Mouse (Mus musculus): Measurements from ENCODE around the gene Mprip.
"Not testable (repeated sequence)": the region's sequence is repeated elsewhere in the genome, so short reads cannot be mapped to it uniquely, and the experiment has no call there.

Gene Mprip

DNA sequence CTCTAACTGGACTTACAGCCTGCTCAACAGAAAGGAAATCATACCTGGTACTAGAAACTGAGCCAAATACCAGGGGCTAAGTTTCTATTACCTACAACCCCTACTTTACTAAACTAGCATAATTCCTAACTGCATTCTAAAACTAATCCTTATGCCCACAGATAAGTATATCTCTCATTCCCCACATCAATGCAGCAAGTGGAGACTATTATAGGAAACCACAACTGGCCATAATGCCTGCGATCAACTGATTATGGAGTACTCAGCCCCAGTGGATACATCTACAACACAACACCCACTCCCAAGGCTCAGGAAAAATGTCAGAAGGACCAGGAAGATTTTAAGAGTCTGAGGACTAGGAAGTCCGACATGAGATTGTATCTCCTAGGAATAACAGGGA is 7.6 kb upstream of the Mprip start:
- DNase-seq (ENCODE audit: low spot score in 2 of 2): no peak

DNA sequence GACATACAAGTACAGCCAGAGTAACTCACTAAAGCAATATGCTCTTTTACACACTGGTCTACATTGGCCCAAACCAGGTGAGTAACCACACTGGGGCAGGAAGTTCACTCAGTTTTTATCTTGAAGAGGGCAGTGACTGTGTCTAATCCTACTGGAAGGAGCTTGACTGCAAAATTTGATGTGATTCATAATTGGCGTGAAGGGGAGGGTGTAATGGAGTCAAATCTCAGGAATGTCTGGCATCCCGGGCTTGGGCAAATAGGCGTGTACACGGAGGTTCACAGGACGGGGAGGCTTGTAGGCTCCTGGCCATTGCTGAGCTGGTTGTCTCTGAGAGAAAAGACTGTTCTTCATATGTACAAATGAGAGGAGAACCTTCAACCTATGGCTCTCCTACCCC is 5.8 kb upstream of the Mprip start:
- no peak for DNase-seq (ENCODE audit: low spot score in 2 of 2)

DNA sequence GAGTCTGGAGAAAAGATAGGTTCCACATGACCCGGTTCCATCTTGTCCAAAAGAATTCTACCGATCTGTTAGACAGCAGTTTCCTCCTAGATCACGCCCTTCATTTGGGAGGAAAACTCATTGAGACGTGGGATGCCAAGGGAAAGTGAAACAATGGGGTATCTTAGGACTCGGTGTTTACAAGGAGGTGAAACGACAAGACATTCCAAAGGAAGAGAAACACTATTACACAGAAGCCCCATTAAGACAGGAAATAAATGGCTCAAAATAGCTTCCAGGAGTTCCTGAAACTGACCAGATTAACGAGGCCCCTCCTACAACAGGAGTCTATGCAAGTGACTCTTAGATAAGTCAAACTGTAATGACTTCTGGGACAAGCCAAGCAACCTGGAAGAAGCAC is 5.1 kb upstream of the Mprip start:
- no peak for DNase-seq (ENCODE audit: low spot score in 2 of 2)

- no peak for DNase-seq (ENCODE audit: low spot score in 2 of 2)
These were observed 620 bp downstream of the Mprip start for GRCm38 (mm10) chr11:59661601-59662248.

DNA sequence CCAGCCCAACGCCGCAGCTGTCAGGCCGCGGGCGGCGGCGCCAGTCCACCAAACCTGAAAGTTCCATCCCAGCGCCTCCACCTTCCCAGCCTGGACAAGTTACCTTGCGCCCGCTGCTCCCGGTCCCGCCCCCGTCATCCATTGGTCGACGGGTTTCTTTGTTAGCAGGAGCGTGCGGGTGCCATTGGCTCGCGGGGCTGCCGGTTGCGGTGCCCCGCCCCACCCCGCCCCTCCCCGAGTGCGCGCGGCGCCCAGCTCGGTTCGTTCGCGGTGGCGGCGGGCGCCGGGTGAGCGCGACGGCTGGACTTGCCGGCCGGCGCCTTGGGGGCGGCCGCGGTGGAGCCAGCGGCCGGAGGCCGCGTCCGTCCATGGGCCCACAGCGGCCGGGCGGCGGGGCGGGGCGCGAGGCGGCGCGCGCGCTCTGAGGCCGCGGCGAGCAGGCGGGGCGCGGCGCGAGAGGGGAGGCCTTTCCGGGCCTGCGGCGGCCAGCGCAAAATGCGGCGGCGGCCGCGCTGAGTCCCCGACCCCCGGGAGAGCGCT is 1.2 kb downstream of the Mprip start:
- DNase-seq (ENCODE audit: low spot score in 2 of 2): peak; percentile 83 to 86

DNA sequence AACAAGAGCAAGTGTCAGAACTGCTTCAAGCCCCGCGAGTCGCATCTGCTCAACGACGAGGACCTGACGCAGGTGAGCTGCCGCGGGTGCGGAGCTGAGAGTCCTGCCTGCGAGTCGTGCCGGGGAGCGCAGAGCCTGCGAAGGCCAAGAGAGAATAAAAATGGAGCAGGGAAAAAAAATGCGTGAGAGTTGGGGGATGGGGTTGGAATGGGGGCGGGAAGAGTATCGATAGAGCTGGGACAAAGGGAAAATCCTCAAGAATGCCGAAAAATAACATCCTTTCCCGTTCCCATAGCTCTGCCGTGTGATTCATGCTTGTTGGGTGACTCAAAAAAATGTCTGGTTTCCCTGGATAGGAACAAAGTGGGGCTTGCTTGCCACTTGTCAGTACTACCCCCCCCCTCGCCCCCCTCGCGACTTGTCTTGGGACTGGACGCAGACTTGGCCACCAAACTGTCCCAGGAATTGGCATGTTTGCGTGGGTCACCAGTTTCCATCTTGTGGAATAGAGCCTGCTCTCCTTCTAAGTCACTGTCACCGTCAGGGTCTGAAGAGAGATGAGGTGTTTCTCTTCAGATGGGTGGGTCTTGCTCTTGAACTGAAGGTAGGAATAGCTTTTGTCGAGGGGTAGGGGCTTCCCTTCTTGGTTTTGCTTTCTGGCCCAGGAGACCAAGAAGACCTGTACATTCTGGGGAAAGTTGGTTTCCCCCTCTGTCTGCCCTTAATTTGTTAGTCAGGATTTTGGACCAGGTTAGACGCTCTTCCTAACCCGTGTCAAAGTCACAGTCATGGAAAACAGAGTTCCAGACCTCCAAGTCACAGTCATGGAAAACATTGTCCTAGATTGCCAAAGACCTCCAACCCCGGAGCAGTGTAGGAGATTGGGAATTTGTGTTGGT is 2.0 kb downstream of the Mprip start:
- peak in 1 of 2 experiments; percentile 25 for DNase-seq (ENCODE audit: low spot score in 2 of 2)

DNA sequence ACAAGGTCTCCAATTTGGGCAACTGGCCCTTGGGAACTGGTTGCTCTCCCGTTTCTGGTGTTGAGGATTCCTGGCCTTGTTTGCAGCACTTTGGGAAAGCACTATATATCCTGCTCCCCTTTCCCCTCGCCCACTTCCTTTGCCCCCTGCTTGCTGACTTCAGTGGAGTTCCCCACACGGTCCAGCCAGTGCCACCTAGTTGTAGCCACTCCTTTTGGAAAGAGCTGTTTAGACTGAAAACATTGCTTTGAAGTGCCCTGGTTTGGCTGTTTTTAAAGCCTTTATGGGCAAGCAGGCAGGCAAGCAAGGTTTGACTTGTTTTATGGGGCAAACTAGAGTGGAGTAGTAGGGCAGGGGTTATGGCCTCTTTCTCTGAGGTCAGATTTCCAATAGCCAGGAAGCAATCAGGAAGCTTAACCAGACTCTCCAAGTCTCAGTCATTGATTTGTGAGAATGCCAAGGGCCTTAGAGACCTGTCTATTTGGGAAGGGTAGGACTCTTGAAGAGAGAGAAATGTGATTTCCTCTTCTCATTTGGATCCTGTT is 2.7 kb downstream of the Mprip start:
- DNase-seq (ENCODE audit: low spot score in 2 of 2): no peak

DNA sequence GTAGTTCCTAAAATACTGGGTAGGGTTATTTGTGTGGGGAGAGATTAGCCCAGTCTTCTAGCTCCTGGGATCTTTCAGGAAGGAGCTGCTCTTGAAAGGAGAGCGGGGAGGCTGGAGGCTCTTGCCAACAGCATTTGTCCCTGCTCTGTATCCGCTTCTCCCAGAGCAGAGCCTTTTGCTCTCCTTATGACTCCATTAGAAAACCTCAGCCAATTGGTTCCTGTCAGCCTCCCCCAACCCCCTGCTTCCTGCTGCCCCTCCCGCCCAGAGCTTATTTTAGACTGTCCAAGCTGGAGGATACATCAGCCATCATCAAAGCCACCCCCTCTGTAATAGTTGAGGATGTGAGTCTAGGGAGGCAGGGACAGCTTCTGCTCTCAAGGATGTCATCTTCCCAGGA is 3.7 kb downstream of the Mprip start:
- no peak for DNase-seq (ENCODE audit: low spot score in 2 of 2)

- no peak for DNase-seq (ENCODE audit: low spot score in 2 of 2)
These were observed 10.1 kb downstream of the Mprip start for GRCm38 (mm10) chr11:59671049-59671693.

GRCm38 (mm10) chr11:59674013-59674412 is 12.9 kb downstream of the Mprip start:
- no peak for DNase-seq (ENCODE audit: low spot score in 2 of 2)

GRCm38 (mm10) chr11:59674746-59675145 is 13.6 kb downstream of the Mprip start:
- not testable (repeated sequence) for DNase-seq (ENCODE audit: low spot score in 2 of 2)

DNA sequence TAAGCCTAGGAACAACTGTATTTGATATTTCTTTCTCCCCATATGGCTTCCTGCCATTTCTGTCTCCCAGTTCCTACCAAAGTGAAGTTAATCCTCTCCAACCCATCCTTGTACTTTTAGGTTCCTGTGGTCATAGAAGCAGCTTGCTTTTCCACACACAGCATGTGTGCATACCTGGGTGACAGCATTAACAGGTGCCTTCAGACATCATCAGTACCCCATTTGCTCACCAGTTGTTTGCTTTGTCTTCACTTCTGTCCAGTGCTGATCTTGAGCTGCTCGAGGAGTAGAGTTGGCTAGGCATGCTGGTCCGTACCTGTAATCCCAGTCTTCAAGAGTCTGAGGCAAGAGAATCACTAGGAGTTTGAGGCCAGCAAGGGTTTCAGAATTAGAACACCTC is 16.7 kb downstream of the Mprip start:
- no peak for DNase-seq (ENCODE audit: low spot score in 2 of 2)

DNA sequence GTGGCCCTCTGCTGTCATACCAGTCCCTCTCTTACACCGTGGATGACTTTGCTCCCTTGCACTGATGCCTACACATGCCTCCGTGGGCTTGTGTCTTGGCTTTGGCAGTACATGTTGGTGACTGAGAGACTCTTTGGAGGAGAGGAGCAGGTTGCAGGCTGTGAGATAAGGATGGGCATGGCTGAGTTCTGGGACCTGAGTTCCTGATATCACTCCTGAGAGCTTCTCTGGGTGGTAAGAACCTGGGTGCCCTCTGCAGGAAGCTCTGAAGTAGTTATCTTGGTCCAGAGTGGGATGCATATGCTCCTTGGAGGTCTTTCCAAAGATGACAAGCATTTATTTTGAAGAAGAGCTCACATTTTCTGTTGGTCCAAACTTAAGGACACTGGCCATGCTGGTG is 17.6 kb downstream of the Mprip start:
- no peak for DNase-seq (ENCODE audit: low spot score in 2 of 2)

DNA sequence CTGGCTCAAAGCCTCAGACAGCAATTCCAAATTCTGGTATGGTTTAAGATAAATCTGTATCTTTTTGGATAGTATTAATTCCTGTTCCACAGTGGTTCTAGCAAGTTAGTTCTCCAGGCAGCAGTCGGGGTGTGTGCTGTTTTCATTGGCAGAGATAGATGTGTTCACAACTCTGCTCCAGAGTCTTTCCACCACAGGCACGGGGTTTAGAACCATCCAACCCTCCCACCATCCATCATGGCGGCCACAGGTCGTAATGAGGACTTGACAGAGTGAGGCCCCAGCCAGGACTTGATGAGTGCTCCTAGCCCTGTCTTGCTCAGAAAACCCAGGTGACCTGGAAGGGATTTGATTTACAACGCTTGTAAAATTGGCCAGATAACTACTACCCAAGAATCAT is 19.0 kb downstream of the Mprip start:
- no peak for DNase-seq (ENCODE audit: low spot score in 2 of 2)

- DNase-seq (ENCODE audit: low spot score in 2 of 2): no peak
These were observed 23.9 kb downstream of the Mprip start for GRCm38 (mm10) chr11:59684956-59685355.

GRCm38 (mm10) chr11:59694533-59694932 is 33.4 kb downstream of the Mprip start:
- DNase-seq (ENCODE audit: low spot score in 2 of 2): no peak

DNA sequence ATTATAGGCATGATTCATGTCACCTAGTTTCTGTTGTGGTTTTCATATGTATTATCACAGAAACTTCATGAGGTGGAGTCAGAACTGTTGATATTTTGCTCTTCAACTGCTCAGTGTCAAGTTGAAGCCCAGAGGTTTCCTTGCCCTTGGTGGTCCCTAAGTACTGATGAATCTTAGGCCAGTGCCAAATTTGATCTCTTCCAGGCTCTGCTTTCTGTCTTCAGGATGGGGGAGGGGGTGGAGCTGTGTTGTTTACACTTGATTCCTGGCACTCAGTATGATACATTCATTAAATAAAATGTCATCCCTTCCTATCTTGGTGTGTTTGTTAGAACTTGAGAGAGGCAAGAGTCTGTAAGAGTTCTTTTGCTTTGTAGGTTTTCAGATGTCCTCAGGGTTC is 34.4 kb downstream of the Mprip start:
- no peak for DNase-seq (ENCODE audit: low spot score in 2 of 2)

DNA sequence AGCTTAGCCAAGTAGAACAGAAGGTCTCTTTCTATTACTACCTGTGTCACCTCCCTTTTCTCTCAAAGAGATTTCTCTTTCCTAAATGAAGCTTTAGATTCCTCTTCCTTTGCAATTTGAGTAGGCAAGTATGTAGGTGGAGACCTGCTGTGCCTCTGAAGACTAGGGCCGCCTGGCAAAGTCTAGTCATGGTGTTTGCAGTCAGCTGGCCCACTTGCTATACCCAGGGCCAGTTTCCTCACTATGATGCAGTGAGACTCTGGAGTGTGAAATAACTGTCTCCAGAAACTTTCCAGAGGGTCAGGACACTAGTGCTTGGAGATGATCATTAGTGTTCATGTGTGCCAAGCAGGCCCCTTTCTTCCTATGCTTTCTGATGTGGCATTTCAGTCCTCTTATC is 36.5 kb downstream of the Mprip start:
- DNase-seq (ENCODE audit: low spot score in 2 of 2): no peak

GRCm38 (mm10) chr11:59700787-59701186 is 39.7 kb downstream of the Mprip start:
- DNase-seq (ENCODE audit: low spot score in 2 of 2): no peak

GRCm38 (mm10) chr11:59705113-59705512 is 44.0 kb downstream of the Mprip start:
- DNase-seq (ENCODE audit: low spot score in 2 of 2): no peak

GRCm38 (mm10) chr11:59707481-59707880 is 46.4 kb downstream of the Mprip start:
- DNase-seq (ENCODE audit: low spot score in 2 of 2): no peak

DNA sequence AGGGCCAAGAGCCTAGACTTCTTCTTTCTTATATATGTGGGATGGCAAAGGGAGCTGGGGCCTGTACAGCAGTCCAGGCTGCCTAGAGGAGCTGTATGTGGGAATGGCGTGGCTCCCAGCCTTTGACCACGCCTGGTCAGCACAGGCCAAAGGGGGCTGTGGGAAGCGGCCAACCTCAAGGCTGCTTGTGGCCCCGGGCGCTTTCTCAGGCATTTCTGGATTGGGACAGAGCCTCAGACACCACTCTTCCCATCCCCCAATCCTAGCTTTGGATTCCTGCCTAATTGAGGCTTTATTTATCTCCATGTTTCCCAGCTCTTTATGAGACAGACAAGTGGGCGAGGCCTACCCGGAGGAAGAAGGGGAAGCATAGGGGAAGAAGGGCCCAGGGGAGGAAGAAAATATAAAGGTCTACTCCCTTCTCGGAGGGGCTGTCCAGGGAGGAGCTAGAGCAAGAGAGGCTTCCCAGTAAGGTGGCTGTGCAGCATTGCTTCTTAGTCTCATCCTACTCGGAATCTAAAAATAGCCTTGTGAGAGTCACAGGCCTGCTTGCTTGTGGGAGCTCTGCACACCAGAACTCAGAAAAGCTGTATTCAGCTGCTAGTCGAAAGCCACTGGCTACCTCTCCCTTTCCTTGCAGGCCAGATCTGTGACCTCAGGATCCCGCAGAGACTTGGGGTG is 47.0 kb downstream of the Mprip start:
- no peak for DNase-seq (ENCODE audit: low spot score in 2 of 2)
